ENCODE assay signal across 18 mouse cellular contexts in genomic region chr13:106819749-106820148, GRCm38 (mm10).
"Had no signal": no experiment of that assay in that cellular context is flagged by ENCODE, and none has a peak within 500 bp of the region (broad histone marks: within the 10 kb centered on the region; RNA-seq: fewer than 3 reads in every experiment).

No protein-coding gene starts in this region.

- ATAC-seq: liver, embryonic 12.5 days; midbrain, embryonic 15.5 days had no signal

- H3K9me3 ChIP-seq: limb, embryonic 10.5 days; limb, embryonic 13.5 days; liver, embryonic 12.5 days; liver, embryonic 15.5 days; lung, embryonic 15.5 days; midbrain, embryonic 12.5 days; midbrain, embryonic 15.5 days; neural tube, embryonic 13.5 days had no signal

- H3K4me1 ChIP-seq: limb, embryonic 10.5 days; liver, embryonic 12.5 days; liver, embryonic 15.5 days; lung, embryonic 15.5 days; midbrain, embryonic 12.5 days; midbrain, embryonic 15.5 days had no signal

- H3K4me3 ChIP-seq: limb, embryonic 10.5 days; limb, embryonic 13.5 days; liver, embryonic 12.5 days; liver, embryonic 15.5 days; lung, embryonic 15.5 days; midbrain, embryonic 12.5 days; midbrain, embryonic 15.5 days; myocyte; neural tube, embryonic 13.5 days had no signal

- H3K36me3 ChIP-seq: midbrain, embryonic 15.5 days had no signal

- DNase-seq: kidney, postnatal 4 days; liver; lung, adult 18-20 months; lung, postnatal 36 days; retina, postnatal 1 day; right cerebral cortex, postnatal 25 days; thymus, adult 18-20 months; thymus, postnatal 36 days had no signal

- H3K27me3 ChIP-seq: limb, embryonic 13.5 days; liver, embryonic 12.5 days; liver, embryonic 15.5 days; lung, embryonic 15.5 days; midbrain, embryonic 12.5 days; midbrain, embryonic 15.5 days; neural tube, embryonic 13.5 days had no signal

- H3K9ac ChIP-seq: limb, embryonic 13.5 days; liver, embryonic 12.5 days; liver, embryonic 15.5 days; lung, embryonic 15.5 days; midbrain, embryonic 12.5 days; midbrain, embryonic 15.5 days; neural tube, embryonic 13.5 days had no signal

- H3K4me2 ChIP-seq: limb, embryonic 13.5 days; liver, embryonic 12.5 days; liver, embryonic 15.5 days; lung, embryonic 15.5 days; midbrain, embryonic 12.5 days; midbrain, embryonic 15.5 days; neural tube, embryonic 13.5 days had no signal

- H3K27ac ChIP-seq: kidney, postnatal 0 days; limb, embryonic 10.5 days; limb, embryonic 13.5 days; liver, embryonic 12.5 days; liver, embryonic 15.5 days; lung, embryonic 15.5 days; midbrain, embryonic 12.5 days; midbrain, embryonic 15.5 days; neural tube, embryonic 13.5 days had no signal
